Mouse (Mus musculus): ENCODE data around the gene Fzd7. TPM values are rescaled to one million over a fixed set of nuclear protein-coding genes. Genes with fewer than 3 reads are reported as not detected.

Fzd7 gene
- total RNA-seq, 2 experiments from 2014 or later, result 5.4 to 6.7 TPM

DNA sequence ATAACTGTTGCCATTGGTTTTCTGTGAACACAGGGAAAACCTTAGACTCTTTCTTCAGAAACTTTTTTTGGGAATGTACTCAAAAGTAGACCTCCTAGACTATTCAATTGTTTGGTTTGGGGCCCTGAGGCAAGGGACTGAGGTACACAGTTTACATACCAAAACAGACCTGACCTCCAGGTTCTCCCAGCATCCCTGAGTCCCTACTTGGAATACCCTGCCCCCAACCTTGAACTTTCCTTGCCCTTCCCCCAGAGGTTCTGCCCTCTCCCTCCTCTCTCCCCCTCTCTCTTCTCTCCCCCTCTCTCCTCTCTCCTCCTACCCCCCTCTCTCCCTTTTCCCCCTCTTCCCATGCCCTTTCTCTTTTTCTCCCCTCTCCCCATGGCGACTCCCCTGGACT lies 40.2 kb downstream of the Fzd7 start:
- DNase-seq (ENCODE audit: low spot score in 2 of 2), result no peak
- no peak overlapping the region for H3K27ac ChIP-seq
- no peak for TF ChIP-seq CTCF (conservative IDR thresholded peaks at IDR 0.05)
- no peak overlapping the region for H3K4me3 ChIP-seq

DNA sequence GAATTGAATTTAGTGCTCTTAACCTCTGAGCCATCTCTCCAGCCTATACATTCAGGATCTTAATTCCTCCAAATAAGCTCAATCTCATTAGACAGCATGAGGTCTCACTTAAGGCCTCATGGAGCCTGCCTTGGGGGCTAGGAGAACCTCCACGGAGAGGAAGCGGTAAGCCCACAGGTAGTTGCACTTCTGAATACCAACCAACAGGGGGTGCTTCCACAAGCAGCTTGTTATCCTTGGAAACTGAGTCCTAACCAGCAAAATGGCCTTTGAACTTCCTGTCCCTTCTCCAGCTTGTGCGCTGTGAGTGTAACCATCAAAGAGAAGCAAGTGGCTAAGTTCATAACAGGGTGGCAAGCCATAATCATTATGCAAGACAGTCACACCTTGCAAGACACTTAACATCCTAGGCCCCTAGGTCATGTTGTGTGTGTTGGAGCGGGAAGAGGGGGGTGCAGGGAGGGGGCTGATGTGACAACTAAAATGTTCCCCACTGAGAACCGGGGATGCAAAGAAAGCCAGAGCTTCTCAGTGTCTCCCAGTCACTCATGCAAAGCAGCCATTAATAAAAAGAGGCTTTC lies 41.2 kb downstream of the Fzd7 start:
- H3K27ac ChIP-seq, result peak overlapping the region; percentile 70; the same call in 1 of the 2 replicates
- DNase-seq (ENCODE audit: low spot score in 2 of 2), result no peak
- H3K4me3 ChIP-seq, result no peak overlapping the region
- TF ChIP-seq CTCF (conservative IDR thresholded peaks at IDR 0.05), result peak; percentile 57

DNA sequence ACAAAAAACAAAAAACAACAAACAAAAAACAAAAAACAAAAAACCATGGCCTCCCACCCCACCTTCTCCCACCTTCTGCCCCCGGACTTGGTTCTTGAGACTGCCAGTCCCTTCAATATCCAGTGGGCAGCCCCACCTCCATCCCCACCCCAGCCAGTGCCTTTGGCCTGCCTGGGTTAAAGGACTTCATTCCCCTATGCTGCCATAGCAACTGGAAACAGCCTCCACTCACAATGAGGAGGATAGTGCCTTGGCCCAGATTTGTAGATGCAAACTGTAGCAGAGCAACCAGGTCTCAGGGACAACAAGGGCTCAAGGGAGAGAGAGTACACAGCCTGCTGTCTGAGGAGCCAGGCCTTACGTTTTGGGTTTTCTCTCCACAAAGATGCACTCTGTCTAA lies 41.8 kb downstream of the Fzd7 start:
- H3K27ac ChIP-seq, result peak overlapping the region; percentile 70; the same call in 1 of the 2 replicates
- TF ChIP-seq CTCF (conservative IDR thresholded peaks at IDR 0.05), result no peak
- peak in 1 of 2 experiments; percentile 8 for DNase-seq (ENCODE audit: low spot score in 2 of 2)

DNA sequence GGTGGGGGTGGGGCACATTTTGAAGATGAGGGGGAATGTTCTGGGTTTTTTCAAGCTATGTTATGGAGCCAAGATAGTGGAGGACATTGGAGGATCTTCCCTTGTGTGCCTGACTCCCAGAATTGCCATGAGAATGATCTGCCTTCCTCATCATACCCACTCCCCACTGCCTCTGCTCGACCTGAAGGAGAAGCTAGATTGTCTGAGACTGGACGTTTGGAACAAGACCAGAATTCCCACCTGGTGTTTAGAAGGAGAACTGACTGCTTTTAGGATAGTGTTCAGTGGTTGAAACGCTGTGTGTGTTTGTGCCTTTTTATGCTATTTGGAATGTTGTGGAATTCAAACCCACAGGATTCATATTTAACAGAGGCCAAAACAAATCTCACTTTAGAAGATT lies 42.5 kb downstream of the Fzd7 start:
- DNase-seq (ENCODE audit: low spot score in 2 of 2), result no peak
- no peak for TF ChIP-seq CTCF (conservative IDR thresholded peaks at IDR 0.05)
- Histone ChIP-seq H3K4me3 (no peak overlapping the region; the same call in 1 of the 2 replicates), H3K27ac (no peak overlapping the region; the same call in 1 of the 2 replicates)

More for the DNA sequence above, 41.8 kb downstream of the Fzd7 start:
- no peak overlapping the region; the same call in 1 of the 2 replicates for H3K4me3 ChIP-seq

DNA sequence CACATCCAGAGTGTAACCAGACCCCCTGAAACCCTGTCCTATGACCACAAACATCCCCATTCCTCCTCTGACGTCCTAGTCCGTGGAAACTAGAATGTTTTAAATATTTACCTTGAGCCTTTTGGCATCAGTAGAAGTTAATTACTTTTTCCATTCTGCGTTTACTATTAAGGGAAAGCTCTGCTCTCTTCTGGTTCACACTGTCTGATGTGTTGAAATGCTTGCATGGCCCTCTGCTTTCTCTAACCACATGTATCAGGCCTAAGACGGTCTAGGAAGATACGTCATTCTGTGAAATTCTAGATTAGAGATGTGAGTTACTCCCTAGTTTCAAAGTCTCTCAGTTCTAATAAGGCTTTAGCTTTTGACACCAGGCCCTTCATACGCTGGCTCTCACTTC lies 45.0 kb downstream of the Fzd7 start:
- Histone ChIP-seq H3K27ac (no peak overlapping the region), H3K4me3 (no peak overlapping the region)
- DNase-seq (ENCODE audit: low spot score in 2 of 2), result no peak
- no peak for TF ChIP-seq CTCF (conservative IDR thresholded peaks at IDR 0.05)

DNA sequence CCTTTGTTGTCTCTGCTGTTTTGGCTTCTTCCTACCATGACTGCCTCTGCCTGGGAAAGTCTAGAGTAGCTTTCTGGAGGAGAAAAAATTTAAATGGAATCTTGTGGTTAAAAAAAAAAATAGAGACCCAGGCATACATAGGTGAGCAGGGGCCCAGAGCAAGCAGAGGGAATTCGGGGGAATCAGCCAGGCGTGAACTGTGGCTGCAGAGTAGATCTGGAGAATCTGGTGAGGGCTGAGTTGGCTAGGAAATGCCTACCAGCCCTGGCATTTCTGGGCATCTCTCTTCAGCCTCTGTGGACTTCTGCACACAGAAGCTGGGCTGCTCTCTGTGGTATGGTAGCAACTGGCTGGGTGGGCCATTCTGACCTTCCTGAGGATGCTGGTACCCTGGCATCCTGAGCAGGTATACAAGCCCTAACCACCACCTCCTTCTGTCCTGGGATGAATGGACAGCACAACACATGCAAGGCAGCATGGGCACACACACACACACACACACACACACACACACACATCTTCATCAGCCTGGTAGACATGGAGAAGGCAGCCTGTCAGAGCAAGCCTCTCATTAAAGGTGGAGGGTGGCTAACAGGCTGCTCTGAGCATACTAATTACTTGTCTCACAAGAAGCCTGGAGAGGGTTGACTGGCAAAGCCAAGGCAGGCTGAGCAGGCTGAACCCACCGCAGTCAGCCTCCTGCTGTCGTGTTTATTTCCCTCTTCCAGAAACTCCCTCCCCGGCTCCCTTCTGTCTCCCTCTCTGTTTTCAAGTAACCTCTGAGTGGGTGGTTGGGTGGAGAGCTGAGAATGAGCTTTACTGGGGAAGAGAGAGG lies 53.0 kb downstream of the Fzd7 start:
- no peak for TF ChIP-seq CTCF (conservative IDR thresholded peaks at IDR 0.05)
- H3K27ac ChIP-seq, result peak overlapping the region; percentile 79
- DNase-seq (ENCODE audit: low spot score in 2 of 2), result peak; percentile 51 to 76
- H3K4me3 ChIP-seq, result no peak overlapping the region

Other genes starting within 250 kb of the Fzd7 start
- gene Als2, start 245.2 kb upstream of the Fzd7 start, total RNA-seq (2021), result 10 to 100 TPM; 50.0 to 51.8 TPM
- gene Cdk15, start 225.5 kb upstream of the Fzd7 start, total RNA-seq (2021), result not detected
- 10 to 100 TPM; 14.5 to 16.1 TPM for gene Gm973, start 33.8 kb downstream of the Fzd7 start, total RNA-seq (2021)
- 100 to 1,000 TPM; 117 to 120 TPM for gene Sumo1, start 188.4 kb downstream of the Fzd7 start, total RNA-seq (2021)
- gene Nop58, start 202.5 kb downstream of the Fzd7 start, total RNA-seq (2021), result 10 to 100 TPM; 65.7 to 69.7 TPM